Mouse (Mus musculus): Measurements from ENCODE around the gene Rbms3.

Gene Rbms3

DNA sequence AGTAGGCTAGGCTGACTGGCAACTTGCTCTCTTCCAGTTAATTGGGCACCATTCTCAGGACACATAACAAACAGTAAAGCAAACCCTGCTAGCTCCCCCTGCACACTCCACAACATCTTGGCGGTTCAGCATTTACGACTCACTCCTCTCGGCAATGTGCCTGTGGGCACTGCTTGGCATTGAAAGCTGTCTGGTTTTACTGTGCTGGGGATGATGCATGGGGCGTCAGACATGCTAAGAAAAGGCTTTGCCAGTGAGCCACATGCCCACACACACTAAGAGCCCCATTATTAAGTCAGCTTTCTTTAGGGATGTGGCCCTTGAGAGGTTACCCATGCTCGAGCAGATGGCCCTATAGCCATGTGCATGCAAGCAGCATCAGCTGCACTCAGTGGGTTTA is 820.5 kb downstream of the Rbms3 start:
- no peak for DNase-seq

DNA sequence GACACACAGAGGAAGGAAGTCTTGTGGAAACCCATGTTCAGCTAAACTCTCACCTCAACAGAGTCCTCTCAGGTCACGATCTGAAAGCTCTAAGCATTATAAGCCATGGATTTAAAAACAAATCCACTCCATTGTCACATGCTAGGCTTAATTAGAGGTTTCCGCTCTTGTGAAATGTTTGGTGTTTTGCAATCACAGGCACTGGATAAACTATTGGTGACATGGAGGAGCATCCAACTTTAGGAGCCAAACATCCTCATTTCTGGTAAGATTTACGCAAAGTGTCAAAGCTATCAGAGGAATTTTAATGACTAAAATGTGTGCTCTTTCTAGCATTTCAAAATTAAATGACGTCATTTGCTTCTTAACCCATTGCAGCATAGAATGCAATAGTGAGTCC is 821.3 kb downstream of the Rbms3 start:
- peak; percentile 4 to 46 for DNase-seq

DNA sequence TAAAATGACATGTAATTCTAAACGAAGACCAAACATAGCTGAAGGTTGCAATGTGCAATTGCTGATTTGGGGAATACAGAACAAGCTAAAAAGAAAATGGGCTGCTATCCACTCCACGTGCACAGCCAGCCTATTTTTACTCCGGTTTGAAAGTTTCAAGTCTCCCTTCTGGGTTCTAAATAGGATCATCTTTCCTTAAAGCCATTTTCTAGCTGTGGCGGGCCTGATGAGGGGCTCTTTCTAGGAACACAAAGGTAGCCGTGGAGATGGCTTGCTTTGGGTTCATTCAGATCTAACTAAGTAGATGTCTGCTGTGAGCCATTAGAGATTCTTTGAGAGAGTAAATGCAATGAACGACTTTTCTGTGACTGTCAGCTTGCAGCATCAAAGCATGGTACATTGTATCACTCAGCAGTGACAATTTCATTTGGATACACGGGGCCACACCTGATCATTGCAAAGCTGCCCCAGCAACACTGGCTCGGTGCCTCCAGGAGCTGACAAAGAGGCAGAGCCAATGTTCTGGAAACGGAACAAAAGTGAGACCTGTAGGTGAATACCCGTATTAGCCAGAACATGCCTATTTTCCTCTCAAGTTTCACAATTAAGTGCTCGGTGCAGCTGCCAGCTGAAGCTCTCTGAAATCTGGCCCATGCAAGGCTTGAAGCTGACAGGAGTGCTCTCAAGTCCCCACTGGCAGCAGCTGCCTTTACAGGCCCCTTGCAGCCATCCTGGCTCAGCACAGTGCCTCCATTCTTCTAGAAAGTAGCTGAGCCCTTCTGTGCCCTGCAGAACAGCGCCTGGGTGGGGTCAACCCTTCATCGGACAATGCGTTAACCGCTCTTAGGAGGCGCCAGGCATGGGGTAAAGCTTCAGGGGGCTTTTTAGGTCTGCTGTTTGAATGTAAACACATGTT is 822.3 kb downstream of the Rbms3 start:
- DNase-seq = no peak

DNA sequence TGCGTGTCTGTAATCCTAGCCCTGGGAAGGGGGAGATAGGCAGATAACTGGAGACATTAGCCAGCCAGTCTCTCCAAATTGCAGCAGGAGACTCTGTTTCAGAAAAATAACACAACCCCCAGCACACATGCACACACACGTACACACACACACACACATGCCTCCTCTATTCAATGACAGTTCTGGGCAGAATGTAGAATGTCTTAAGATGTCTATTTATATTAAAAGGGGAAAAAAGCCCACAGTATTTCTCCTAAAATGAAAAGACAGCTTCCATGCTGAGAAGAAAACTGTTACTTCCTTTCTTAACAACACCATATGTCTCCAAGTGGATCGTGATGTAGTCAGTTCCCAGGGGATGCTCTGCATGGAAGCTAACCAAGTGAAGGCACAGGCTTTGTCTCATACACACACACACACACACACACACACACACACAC is 826.4 kb downstream of the Rbms3 start:
- no peak for DNase-seq

DNA sequence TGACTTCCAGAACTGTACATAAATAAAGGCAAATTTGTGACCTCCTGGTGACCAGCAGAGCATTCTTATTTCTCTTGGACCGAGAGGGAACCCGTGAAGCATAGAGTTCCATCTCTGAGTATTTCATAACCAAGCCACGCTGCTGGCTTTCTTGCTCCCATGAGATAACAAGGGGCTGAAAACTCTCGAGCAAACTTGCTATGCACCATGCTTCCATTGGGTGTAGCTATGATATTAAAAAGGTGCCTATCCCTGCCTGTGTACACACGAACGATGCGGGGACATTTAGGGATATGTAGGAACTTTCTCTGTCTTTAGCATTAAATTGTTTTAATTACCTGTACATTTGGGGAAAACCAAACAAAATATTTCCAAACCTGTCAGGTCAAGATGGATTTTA is 827.1 kb downstream of the Rbms3 start:
- DNase-seq = peak in 1 of 2 experiments; percentile 3

DNA sequence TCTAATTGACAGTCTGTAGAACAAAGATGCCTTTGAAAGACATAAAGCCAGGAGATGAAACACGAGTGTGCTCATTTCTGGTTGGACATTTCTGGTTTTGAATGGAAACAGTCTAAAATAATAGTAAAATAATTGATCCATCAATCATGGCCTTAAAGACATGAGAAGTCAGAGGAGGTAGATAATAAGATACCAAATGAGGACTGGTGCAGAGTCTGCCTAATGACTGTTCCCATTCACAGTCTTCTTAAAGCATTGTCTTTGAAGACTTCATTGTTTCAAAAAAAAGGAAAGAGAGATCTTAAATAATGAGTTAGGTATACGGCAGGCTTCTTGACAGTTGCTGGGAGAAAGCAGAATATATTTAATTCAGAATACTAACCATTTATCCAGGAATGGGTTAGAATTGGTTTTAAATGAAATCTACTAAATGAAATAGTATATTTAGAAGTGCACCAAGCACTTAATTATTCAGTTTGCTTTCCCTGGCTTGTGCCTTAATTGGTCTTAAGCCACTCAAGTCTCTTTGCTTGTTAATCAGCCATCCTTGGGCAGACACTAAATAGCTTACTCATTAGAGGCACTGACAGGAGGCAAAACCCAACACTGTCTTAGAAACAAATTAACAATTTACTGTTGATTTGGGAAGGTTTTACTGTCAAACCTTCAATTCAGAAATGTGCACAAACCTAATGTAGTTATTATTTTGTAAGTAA is 834.3 kb downstream of the Rbms3 start:
- no peak for DNase-seq

DNA sequence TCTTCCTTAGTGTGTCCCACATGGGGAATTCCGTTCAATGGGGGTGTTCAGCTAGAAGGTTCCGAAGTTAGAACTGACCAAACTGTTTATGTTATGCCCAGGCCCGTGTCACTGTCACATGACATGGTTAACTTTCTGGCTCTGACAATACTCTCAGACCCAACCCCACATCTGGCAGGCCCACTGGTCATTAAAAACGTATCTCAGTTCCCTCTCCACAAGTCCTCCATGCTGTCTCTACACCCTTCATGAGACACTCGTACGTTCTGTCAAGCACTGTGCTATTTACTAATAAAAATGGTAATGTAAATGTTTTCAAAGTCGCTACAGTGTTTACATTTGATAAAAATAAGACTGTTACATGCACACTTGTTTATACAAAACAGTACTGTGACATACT is 837.9 kb downstream of the Rbms3 start:
- no peak for DNase-seq

DNA sequence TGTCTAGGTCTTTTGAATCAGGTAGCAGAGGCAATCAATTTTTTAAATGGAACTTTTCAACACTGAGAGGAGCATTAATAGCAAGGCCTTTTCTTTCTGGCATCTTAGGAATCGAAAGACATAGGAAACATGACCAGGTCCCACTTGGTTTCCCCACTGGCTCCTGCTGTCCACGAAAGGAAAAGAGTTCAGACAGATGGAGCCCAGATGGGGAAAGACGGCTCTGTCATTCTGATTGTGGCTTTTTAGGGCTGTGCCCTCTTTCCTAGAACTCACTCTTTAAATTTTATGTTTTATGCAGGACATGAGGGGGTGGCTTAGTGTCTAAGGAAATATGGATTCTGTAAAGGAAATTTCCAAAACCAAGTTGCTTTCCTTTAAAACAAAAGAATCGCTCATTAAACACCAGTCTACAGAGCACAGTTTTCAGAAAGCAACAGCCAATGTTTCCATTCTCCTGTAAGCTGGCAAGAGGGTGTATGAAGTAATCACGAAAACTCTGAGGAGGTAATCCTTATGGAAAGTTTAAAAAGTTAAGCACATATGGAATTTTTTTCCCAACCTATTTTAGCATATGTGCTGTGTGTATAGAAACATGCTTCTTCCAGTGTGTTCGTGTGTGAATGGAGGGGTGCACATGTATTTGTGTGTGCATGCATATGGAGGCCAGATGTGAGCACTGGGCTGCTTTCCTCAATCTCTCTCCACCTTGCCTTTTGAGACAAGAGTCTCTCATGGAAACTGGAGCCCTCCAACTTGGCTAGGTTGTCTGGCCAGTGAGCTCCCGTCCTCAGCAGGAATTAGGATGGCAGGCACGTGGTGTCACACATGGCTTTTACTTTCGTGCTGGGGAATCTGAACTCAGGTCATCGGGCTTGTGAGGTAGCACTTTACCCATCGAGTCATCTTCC is 843.3 kb downstream of the Rbms3 start:
- no peak for DNase-seq

DNA sequence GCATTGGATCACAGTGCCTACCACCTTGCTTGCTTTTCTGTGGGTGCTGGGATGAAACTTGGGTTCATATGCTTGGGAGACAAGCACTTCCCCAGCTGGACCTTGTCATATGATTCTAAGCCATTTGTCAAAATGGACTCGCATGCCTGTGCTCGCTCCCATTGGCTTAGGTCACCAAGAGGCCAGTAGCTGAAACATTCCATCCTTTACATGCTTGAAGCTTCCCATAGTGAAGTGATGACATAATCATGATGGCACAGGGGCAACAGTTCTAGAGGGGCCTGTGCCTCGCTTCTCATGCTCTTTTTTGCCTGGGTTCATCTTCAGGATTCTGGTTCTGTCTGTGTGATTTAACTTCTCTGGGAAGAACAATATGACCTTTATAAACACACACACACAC is 857.9 kb downstream of the Rbms3 start:
- DNase-seq = no peak

DNA sequence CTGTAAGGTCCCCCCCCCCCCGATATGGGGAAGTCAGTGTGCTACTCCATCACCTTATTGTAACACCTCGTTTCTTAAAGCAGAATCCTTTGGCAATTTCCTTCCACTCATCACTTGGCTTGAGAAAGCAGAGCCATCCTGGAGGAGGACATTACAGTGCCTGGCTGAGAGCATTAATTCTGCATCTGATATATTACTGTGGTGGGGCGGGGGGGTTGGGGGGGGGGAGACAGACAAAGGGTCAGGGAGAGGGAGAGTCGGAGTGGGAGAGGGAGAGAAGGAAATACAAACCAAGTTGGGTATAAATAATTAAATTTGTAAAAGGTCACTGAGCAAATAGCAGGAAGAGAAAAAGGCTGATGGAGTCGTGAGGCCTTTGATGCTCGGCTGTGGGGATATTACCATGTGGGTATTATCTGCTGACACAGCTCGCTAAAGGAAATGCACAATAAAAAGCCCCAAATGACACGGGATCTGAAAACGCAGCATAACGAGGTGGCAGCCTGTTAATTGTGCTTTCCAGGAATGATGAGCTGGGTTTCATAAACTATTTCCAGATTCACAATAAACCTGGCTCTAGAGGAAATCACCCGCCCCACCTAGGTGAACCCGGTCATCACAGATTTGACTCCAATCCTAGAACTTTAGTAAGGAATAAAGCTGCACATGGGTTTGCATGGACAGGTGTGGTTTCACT is 860.2 kb downstream of the Rbms3 start:
- no peak for DNase-seq

DNA sequence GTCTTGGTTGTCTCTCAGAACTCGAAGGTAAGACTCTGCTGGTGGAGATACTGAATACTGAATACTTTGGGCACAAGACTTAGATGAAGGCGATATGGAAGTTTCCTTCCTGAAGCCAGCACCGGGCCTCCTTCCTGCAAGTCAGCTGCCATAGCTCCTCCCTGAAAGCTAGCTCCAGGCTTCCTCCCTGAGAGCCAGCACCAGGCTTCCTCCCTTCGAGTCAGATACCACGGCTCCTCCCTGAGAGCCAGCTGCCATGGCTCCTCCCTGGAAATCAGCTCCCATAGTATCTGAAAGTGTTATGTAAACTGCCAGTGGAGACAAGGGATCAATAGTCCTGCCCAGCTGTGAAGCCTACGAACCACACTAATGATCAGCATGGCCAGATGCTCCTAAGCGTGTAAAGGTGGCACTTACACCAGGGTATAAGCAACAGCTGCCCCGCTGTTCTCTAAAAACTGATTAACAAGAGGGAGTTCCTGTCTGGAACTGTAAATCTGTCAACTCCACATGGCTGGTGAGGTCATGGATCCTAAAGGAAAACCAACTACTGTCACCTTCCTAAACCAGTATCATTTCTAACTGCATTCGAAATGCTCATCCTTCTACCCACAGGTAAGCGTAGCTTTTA is 867.2 kb downstream of the Rbms3 start:
- DNase-seq = peak; percentile 7 to 12

DNA sequence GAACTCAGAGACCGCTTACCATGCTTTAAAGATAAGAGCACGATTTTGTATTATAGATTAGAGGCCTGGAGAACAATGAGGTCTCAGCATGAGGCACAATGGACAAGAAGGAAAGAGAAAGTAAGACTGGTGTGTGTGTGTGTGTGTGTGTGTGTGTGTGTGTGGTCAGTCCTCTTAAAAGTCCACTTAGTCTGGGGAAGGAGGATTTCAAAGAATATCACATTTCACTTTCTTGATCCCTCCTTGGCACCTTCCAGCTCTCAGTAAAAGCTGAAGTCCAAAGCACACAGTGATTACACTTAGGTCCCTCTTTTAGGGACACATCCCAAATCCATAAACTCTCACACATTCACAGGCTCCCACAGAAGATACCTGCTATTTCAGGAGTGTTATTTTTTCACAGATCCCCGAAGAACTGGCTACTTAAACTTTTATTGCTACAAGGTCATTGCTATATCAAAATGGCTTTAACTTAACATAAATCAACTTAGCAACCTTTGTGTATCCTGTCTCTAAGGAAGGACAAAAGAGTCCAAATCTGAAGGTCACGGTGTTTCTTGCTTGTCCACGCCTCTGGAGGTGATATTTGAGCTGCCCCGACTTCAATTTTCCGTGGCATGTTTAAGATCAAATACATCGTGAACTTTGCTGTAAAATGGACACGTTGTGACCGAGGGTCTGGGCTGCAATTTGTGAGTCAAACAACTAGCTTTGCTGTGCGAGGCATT is 880.7 kb downstream of the Rbms3 start:
- DNase-seq = no peak

DNA sequence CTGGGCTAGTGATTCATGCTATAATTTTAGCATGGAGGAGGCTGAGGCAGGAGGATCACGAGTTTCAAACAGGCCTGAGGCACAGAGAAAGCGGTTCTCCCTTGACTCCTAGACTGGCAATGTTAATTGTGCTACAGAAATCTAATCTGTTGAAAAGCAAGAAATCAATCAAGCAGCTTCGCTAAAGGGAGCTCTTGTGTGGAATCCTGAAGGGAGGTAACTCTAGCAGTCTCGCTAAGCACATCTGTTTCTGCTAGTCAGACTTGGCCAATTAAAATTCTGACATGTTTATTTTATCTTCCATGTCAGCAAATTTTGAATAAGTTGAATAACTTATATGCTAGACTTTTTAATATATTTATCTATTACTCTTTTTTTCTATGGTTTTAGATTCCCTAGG is 881.4 kb downstream of the Rbms3 start:
- DNase-seq = no peak

DNA sequence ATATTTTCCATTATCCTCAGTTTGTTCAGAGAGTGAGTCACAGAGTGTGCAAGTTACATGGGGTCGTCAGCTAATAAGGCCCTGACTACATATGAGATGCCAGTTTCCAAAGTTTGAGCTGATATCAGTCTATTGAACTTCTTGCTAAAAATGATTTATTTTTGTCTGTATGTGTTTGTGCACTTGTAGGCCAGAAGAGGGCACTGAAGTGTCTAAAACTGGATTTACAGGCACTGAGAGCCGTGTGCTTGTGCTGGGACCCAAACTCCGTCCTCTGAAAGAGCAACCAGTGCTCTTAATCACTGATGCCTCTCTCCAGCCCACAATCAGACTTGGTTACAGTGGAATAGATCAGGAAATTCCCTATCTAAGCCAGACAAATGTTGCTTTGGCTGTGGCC is 882.8 kb downstream of the Rbms3 start:
- DNase-seq = no peak

DNA sequence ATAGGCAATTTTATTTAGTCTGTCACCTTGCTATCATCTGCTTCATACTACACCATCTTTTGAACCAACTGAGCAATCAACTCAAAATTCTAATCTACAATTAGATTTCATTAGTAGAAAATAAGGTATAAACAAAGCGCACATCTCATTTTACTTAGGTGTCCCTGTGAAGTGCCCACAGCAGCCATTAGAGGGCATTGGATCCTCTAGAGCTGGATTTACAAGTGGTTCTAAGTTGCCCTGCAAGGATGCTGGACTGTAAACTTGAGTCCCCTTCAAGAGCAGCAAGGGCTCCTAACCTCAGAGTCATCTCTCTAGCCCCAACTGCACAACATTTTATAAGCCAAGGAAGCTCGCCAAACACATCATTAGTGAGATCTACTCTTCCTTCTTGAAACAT is 891.9 kb downstream of the Rbms3 start:
- no peak for DNase-seq

DNA sequence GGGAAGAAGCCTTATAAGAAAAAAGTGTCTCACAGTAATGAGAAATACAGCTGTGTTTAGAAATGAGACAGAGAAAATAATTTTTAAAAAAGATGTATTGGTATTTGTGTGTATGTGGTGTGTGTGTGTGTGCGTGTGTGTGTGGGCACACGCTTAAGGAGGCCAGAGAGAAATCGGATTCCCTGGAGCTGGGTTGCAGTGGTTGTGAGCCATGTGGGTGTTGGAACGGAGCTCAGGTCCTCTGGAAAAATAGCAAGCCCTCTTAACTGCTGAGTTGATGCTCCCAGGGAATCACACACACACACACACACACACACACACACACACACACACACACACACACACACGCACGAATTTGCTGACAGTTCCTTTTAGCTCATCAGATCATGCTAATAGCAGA is 900.5 kb downstream of the Rbms3 start:
- no peak for DNase-seq

DNA sequence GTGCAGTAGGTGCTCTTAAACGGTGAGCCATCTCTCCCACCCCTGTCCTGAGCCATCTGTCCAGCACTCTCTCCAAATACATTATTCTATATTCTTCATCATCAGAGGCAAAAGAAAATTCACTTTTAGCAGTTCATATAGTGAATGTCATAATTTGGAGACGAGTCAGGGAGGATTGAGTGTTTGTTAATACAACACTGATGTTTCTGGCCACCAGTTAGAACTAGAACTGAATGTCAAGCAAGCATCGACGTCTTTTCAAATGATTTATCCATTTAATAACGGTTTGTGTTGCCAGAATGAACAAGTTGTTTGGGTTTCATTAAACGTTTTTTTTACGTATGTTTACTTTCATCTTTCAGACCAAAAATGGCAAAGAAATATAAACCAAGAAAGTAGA is 901.1 kb downstream of the Rbms3 start:
- no peak for DNase-seq

DNA sequence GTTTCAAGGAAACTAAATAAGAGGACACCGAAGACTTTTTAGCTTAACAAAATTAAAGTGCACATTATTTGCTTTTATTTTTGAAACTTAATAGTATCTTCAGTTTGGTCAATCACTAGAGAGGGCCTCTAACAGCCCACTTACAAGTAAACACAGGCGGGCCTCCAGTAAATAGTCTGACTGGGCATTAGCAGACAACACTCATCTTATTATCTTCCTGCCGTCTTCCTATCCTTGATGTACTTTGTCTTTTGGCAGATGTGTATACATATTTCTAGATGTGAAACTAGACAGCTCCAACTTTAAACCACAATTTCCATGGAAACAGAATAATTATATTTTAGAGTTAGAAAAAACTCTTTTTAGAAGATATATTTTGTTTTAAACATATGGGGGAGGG is 901.6 kb downstream of the Rbms3 start:
- DNase-seq = no peak

DNA sequence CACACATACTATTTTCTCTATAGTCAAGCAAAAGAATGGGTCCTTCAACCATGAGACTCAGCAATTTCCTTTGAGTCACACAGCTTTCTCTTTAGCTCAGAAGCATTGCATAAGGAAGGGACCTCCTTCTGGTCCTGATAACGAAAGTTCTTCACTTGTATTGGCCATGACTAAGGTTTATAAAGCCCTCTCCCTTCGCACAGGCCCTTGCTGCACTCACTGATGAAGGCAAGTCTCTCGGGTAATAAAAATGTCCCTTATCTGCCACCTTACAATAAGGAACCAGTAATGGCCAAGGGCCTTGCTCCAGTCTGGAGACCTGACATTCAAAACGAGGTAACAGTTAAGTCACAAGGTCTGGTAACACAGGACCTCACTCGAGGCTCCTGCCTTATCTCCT is 905.1 kb downstream of the Rbms3 start:
- no peak for DNase-seq

DNA sequence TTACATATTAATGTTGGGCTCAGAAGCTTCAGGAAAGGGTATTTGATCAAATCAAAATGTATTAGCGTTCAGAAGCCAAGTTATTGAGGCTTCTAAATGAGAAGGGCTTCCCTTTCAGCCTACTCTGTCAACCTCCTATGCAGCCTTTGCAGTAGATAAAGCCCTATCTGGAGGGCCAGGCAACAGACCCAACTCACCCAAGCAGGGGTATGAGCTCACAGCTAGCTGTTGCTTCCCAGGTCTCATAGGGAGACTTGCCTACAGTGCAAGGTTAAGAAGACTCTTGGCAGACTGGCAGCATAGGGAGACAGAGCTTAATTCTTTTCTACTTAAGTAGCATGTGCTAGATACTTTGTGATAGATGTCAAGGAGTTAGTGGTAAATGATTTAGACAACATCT is 926.6 kb downstream of the Rbms3 start:
- no peak for DNase-seq

DNA sequence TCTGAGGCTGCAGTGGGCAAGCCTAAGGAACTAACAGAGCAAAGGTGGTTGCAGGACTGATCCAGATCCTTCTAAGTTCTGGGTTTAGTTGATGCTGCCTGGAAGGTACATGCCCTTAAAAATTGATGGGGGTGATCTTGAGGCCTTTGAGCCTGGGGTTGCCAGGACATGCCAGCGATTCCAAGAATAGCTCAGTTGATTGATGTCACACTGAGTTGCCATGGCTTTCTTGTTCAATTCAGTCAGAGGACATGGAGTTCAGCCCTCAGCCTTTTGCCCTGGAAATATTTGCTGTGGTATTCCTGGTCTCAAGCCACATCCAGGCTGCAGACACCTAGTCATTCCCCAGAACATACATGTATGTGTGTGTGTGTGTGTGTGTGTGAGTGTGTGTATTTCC is 927.1 kb downstream of the Rbms3 start:
- DNase-seq = no peak
